Mouse (Mus musculus) layer of hippocampus, adult 8-10 months (tissue): ENCODE data around the gene Apbb2. TPM values are rescaled to one million over a fixed set of nuclear protein-coding genes. Genes with fewer than 3 reads are reported as not detected.

Experiments used
- DNase-seq, 2 experiments: peaks; one replicate each; pipeline ENCODE4 v3.0.0; 2022; ENCODE audit warnings: low spot score in 2 of 2
- total RNA-seq, 4 experiments: library from RNA; stranded (reverse); gene quantifications; 2 replicates each; pipeline ENCODE4 v1.2.4; 2022

Gene Apbb2
- total RNA-seq, 4 experiments from 2014 or later = 51.9 to 69.8 (median 57.1) TPM

DNA sequence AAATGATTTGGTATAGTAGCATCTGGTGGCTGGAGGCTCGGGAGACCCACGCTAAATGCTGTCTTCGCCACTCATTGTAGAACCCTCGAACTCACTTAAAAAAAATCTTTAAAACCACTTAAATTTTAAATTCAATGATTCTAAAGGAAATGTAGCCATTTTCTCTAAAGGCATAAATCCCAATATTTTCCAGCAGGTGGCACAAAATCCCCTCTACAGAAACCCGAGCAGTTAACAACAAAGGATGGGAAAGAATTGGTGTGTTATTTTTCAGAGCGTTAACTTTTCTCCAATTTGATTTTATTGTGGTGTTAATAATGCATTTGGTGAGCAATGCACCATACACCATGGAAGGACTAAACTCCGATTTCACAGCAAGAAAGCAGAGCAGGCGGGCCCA is 231.1 kb downstream of the Apbb2 start:
- no peak for DNase-seq

DNA sequence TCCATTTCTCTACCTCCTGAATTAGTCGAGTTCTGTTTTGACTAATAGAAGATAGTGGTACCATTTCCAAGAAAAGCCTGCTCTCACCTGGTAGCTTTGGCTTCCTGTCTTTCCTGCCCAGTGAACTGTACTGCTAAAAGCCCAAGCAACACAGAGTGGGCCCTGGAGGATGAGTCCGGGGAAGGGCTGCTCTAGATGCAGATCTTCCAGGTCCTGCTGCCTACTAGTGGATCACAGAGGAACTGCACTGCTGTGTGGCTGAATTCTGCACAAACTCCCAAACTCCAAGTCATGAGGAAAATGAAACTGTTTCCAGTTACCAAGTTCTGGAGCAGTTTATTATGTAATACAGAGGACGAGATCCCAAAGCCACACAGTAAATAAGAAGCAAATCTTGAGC is 232.9 kb downstream of the Apbb2 start:
- peak in 1 of 2 experiments; percentile 56 for DNase-seq

DNA sequence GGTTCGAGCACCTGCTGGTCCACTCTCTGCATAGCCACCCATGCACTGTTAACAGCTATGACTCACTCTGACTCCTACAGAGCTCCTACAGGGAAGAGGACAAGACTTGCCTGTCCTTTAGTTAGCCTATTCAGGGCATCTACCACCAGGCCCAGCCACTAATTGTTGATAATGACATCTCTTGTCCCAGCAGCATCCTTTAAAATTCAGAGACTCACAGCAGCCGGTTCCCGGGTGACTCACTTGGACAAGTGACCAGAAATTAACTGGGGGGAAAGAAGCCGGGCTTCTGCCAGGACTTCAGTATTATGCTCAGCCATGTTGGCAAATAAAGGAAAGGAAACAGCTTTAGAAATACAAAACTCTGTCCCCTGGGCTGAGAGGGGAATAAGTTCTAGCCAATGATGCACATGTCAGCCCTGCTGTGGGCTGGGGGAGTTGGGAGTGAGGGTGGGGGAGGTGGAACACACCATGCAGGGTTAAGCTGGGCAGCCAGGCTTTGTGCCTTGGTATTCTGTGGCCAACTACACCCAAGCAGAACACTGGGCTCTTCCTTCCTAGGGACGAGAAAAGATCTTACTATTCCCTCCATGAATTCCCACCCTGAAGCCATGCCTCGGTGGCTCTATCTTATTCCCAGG is 233.7 kb downstream of the Apbb2 start:
- DNase-seq = no peak

DNA sequence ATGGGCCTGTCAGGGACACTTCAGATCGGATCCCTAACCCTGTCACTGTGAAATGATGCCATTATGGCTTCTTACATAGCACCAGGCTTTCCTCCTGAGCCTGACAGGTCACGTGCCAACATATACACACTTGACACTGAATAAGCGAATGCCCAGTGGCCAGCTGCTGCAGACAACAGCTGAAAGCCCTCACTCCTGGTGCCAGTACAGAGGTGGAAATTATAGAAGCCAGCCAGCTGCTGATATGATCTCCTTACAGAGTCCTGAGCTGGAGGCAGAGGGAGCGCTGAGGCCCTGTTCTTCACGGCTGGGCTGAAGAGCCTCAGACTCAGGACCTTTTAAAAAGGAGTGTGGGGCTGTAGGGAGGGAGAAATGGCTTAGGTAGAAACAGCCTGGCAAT is 234.5 kb downstream of the Apbb2 start:
- DNase-seq = no peak

DNA sequence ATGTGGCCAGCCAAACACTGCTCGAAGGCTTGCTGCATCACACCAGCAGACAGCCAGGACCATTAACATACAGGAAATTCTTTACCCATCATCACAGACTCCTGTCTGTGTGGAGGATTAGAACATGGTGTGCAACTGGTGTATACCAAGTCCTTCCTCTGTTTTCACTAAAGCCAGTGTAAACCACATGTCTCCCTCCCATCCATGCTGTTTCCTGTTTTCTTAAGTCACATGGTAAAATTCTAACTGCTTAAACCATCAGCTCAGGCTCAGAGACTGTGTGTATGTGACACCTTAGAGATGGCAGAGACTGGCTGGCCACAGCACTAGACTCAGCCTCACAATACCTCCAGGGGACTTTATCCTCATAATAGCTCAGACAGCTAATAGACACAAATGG is 236.5 kb downstream of the Apbb2 start:
- DNase-seq = no peak

DNA sequence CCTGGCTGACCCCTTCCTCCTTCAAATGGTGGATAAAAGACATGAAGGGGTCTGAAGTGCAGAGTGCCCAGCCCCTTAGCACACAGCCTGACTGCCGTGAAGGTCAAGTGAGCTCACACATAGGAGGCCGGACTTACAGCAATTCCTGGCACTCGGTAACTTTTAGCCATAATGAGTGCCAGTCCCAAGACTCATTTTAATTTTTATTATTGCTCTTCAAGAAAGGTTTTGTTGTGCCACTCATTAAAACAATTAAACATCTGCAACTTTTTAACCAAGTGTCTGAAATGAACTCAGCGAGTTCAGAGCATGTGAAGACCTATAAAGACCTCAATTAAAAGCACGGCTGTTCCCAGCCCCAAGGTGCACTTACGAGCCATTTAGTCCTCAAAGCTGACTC is 239.6 kb downstream of the Apbb2 start:
- DNase-seq = no peak

DNA sequence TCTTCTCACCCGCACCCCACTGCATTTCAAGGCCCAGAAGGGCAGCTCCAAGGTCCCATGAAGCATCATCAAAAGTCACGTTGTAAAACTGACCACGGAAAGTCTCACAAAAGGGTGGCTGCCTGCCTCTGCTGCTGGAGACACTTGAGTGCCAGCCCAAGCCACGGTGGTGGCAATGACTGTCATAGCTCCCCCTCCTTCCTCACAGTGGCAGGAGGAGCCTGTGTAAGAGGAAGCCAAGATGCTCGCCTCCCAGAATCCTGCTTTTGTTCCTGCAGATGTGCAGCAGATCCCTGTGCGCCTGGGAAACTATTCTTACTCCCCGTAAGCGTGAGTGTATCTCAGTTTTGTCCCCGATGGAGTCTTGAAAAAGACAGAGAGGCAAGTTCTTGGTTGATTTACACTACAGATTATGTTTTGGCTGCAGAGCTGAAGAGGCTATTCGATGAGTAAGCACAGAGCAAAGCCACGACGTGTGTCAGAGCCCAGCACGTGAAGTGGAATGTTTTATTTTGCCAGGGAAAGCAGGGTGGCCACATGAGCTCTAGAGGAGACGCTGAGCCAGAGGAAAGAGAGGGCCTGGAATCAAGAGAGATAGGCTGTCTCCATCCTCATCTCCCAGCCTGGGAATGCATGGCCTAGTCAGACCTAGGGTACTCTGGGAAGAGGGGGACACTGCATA is 241.9 kb downstream of the Apbb2 start:
- DNase-seq = no peak

DNA sequence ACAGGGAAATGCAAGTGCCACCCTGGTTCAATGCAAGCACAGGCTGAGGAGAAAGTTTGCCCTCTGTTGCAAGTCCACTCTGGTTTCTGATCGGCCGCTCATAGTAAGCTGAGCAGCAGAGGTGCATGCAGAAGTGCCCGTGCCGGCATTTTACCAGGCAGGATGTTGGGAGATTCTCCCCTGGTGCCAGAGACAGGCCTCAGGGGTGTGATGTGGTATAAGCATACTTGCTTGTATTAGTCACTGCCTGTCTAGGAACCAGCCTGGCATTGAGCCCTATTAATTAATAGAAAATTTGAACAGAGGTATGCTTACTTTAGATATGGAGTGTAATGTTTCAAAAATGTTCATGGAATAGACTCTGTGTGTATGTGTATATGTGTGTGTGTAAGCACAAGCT is 244.2 kb downstream of the Apbb2 start:
- no peak for DNase-seq

DNA sequence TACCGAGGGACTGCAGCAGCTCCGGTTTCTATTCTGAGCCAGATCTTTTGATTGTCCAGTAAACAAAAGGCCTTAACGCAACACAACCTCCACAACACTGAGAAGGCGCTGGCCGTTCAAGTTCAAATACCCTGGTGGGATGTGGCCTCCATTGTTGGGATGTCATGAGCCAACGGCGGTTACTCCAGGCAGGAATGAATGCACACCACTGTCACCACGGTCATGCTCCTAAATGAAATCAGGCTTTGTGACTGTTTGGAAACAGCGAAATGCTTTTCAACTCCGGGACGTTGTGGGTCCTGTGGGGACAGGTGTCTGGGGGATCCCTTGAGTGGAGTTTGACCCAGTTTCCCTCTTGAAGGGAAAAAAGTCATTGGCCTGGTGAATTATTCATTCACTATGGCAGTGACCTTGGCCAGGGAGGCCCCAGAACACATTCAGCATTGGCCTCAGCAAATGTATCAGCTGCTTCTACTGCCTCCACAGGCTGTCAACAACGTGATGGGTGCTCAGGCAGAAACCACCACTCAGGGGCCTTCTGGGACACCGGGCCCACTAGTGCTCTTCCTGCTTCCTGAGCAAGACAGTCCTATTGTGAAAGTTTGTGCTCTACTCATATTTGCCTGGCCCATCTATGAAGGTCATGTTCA is 244.9 kb downstream of the Apbb2 start:
- DNase-seq = no peak

DNA sequence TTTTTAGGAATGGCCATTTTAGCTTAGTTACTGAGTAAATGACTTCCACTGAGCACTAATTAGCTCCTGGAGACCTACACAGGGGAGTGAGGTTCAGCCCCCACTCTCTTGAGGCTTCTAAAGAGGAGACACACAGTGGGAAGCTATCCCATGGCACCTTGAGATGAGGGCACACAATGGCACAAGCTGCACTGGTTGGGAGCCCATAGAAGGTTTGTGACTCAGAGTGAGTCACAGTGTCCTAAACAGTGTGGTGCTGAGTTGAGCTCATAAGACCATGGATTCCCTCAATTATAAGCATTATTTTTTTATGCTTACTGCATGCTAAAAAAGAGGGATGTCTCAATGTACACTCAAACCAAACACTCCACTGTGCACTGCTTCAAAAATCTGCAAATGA is 247.5 kb downstream of the Apbb2 start:
- DNase-seq = no peak

DNA sequence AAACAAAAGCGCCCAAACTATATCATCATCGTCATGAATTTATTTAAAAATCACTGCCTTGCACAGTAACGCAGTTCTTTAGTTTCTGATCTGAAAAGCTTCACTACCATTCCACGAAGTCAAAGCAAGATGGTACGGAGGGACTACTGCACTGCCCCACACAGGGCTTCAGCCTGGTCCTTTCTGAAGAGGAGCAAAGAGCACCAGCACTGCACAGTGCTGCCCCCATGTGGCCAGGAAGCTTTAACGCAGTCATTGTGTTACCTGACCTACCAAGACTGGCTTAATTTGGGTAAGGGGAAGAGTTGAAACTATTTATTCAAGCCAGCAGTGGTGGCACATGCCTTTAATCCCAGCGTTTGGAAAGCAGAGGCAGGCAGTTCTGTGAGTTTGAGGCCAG is 249.6 kb downstream of the Apbb2 start:
- peak in 1 of 2 experiments; percentile 46 for DNase-seq

DNA sequence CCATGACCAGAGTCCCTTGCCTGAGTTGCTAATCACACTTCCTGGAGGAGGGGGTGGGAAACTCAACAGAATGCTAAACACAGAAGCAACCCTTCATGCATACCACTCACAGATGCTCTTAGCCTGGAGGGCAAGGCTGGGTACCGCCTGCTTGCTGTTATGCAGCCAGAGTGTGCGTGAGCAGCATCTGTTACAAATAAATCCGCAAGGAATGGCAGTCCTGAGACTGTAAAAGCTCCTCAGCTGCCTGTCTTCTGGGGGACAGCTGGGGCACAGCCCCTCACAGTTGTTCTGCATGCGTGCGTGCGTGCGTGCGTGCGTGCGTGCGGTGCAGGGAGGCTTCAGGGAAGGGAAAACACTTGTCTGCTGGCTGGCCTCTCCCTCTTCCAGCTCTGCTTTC is 250.9 kb downstream of the Apbb2 start:
- no peak for DNase-seq

DNA sequence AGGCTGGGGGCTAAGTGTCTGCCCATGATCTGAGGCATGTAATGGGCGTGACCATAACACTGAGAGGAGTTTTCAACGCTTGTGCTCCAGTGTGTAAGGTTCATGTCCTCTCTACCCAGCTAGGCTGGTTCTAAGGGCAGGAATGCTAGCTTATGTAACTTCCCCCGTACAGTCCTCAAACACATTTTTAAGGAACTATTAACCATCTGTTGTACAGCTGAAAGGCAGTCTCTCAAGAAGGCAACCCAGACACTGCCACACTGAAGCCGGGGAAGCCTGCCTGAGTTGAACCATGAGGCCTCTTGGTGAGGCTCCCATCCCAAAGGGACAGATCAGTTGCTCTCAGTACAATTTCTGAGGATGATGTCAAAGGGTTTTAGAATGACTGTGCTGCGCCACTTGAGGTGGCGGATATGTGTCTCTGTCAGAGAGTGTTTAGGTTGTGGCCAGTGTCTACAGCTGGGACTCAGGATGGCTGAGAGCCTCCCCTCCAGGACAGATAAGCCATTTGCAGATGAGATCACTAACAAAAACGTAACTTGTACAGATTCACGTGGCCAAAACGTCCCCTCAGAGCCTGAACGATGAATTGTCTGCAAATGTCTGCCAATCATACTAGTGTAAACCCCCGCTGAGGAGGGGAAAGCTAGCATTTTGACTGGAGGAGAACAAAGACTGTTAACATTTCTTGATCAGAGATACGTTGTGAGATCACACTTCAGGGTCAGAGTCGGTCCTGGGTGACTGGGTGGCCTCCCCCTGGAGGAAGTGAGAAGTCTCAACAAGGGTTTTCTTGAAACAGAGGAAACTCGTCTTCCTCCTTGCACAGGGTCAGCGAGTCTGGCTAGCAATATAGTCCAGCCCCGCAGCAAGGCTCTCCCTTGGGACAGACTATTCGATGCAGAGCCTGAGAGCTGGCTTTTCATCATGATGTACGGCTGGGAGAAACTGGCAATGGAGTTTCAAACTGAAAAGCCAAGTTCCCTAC is 255.0 kb downstream of the Apbb2 start:
- no peak for DNase-seq

DNA sequence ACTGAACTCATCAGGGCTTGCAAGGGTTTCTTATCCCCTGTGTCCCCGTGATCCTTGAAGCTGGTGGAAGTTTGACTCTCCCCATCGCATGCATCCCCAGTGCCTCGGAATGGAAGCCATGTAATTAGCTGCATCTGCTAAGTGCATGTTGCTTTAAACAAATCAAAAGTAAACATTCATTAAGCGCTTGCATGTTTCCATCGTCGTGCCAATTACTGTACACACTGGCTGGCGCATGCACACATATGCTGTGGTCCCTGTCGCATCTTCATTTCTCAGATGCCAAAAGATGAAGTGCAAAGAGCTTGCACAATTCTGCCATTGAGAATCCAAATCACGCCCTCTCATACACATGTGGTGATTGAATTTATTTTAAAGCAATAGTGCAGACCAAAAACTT is 257.8 kb downstream of the Apbb2 start:
- DNase-seq = no peak

DNA sequence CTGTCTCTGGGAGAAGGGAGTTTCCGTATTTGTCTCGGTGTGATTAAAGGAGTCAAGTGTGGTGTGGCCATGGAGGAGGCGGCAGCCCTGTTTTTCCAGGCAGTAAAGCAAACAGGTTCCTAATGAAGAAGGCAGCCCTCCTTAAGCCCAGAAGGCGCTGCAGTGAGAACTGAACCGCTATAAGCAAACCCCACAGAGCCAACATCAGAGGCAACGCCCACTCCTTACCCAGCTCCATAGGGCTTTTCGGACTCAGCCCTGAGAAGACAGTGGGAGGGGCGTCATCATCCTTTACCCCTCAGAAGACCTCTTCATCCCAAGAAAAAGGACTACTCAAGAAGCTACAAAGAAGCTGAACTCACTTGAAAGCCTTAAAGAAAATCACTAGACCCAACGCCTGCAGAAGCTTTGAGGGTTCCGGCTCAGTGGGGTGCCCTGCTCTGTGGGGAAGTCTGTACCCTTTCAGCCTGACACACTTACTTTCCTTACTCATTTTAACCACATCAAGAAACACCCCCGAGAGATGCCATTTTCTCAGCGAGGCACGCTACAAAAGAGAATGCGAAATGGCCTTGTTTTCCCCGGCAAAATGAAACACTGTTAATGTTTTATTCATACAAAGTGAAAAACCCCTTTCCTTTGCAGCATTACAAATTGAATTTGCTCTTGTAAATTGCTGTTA is 258.7 kb downstream of the Apbb2 start:
- no peak for DNase-seq

DNA sequence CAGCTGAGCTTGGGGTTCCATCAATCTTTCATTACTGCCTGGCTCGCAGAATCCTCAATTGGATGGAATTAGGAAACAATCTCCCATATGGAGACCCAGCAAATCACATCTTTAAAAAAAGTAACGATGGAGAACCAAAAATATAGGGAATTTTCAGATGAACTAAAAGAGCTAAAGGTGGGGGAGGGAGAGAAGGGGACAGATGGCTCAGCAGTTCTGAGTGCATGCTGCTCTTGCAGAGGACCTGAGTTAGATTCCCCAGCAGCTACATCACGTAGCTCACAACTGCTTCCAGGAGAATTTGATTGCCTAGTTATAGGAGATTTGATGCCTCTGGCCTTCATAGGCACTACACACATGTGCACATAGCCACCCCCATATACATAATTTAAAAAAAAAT is 263.4 kb downstream of the Apbb2 start:
- no peak for DNase-seq

DNA sequence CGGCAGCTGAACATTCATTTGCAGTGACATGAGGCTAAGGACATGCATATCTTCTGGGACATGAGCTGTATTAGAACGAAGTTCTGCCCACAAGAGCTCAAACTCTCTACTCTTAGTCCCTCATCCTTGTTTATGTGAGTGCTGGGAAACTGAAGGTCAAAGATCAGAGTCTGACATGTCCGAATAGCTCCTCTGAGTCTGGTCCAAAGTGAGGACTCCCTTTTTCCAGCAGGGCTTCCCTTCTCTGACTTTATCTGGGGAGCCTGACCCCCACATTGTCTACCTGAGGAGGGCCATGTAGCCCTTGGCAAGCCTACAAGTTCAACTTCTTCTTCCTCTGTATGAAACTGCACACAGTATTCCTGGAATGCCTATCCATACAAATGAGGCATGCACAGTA is 264.7 kb downstream of the Apbb2 start:
- no peak for DNase-seq

DNA sequence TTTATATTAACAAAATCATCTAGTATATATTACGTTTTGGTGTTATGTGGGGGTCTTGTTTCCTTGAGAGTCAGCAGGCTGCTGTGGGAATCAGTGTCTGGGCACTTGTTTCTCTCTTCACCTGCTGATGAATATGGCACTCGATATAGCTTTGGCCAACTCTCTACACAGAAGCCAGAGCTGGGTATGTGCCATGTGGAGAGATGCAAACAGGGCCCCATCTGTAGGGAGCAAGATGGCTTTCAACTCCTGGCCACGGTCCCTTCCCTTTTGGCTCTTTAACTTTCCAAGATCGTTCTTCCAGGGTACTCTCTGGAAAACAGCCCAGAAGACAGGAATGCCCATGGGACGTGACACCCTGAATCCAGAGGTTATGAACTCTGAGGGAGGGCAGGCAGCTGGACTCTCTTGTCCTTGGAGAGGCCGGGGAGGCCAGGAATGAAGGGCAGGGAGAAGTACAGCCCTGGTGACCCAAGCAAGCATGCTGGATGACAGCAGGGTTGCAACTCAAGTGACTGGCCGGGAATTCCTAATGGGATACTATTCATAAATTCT is 266.7 kb downstream of the Apbb2 start:
- DNase-seq = no peak

DNA sequence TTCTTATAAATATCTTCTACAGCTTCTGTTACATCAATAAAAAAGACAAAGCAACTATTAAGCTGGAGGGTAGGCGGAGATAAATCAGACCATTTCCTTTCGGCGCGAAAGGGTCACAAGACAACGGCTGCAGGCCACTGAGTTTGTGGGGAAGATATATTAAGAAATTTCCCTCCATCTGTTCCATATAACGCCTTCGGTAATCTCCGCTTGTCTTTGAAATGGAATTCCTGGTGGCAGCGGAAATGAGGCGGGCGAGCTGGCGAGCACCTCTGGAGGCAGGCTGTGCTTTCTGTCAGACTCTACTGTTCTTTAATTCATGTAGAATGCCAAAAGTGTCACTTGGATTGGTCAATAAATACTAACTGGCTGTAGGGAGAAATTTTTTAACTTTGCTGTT is 267.5 kb downstream of the Apbb2 start:
- DNase-seq = no peak

DNA sequence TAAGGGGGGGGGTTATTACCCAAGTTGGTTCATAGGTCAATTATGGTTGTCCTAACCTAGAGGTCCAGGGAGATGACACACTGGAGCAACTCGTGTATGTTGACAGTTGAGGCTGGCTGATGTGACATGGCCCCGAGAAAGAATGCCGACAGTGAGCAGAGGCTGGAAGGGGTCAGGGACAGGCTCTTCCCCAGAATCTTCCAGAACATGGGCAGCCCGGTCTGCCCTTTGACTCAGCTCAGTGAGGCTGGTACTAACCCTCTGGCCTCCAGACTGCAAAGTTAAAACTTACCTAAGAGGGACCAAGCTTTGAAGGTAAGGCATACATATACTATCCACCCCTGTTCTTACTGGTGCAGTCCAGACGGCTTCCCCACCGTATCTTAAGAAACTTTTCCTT is 268.0 kb downstream of the Apbb2 start:
- no peak for DNase-seq

DNA sequence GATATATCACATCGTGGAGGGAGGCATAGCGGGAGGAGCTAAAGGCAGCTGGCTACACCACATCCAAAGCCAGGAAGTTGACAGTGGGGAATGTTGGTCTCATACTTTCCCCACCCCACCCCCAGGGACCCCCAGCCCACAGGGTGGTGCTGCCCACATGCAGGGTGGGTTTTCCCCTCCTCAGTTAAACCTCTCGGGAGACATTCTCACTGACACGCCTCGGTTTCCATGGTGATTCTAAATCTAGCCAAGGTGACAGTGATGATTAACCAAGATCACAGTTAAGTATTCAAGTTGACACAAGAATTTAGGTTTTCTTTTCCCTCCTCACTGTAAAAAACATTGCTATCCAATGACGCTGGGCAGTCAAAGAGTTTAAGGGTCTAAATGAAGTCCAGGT is 270.2 kb downstream of the Apbb2 start:
- no peak for DNase-seq
